Mouse (Mus musculus): ENCODE data around the gene Repin1. TPM values are rescaled to one million over a fixed set of nuclear protein-coding genes. Genes with fewer than 3 reads are reported as not detected.

Repin1 gene
- polyA plus RNA-seq, 1 experiment from 2014 or later: 44.0 TPM

Other genes with a start within 250 kb of the Repin1 start
- 26.3 and 27.4 TPM in 2 replicates for gene Krba1, start 198.3 kb upstream of the Repin1 start, polyA plus RNA-seq (2016; fragmentation: Nextera tagmentation; extraction: Ambion mirVana)
- gene Zfp467, start 148.1 kb upstream of the Repin1 start, polyA plus RNA-seq (2016; fragmentation: Nextera tagmentation; extraction: Ambion mirVana): 18.4 and 18.5 TPM in 2 replicates
- 0.28 and 0.63 TPM in 2 replicates for gene Sspo, start 145.7 kb upstream of the Repin1 start, polyA plus RNA-seq (2016; fragmentation: Nextera tagmentation; extraction: Ambion mirVana)
- 97.7 and 107 TPM in 2 replicates for gene Atp6v0e2, start 56.3 kb upstream of the Repin1 start, polyA plus RNA-seq (2016; fragmentation: Nextera tagmentation; extraction: Ambion mirVana)
- 15.6 and 20.1 TPM in 2 replicates for gene Lrrc61, start 39.1 kb upstream of the Repin1 start, polyA plus RNA-seq (2016; fragmentation: Nextera tagmentation; extraction: Ambion mirVana)
- 3.9 and 4.7 TPM in 2 replicates for gene Rarres2, start 21.1 kb upstream of the Repin1 start, polyA plus RNA-seq (2016; fragmentation: Nextera tagmentation; extraction: Ambion mirVana)
- not detected in 2 replicates for gene Gm45021, start 4.3 kb upstream of the Repin1 start, polyA plus RNA-seq (2016; fragmentation: Nextera tagmentation; extraction: Ambion mirVana)
- not detected in 2 replicates for gene Gm44965, start 58 bp downstream of the Repin1 start, polyA plus RNA-seq (2016; fragmentation: Nextera tagmentation; extraction: Ambion mirVana)
- 13.8 TPM in 2 replicates for gene Zfp775, start 8.2 kb downstream of the Repin1 start, polyA plus RNA-seq (2016; fragmentation: Nextera tagmentation; extraction: Ambion mirVana)
- 4.1 and 4.6 TPM in 2 replicates for gene AI854703, start 32.9 kb downstream of the Repin1 start, polyA plus RNA-seq (2016; fragmentation: Nextera tagmentation; extraction: Ambion mirVana)
- 0.70 and 1.1 TPM in 2 replicates for gene Gimap8, start 53.4 kb downstream of the Repin1 start, polyA plus RNA-seq (2016; fragmentation: Nextera tagmentation; extraction: Ambion mirVana)
- gene Gimap9, start 82.2 kb downstream of the Repin1 start, polyA plus RNA-seq (2016; fragmentation: Nextera tagmentation; extraction: Ambion mirVana): 2.2 and 2.5 TPM in 2 replicates
- gene Gimap4, start 90.7 kb downstream of the Repin1 start, polyA plus RNA-seq (2016; fragmentation: Nextera tagmentation; extraction: Ambion mirVana): 3.1 and 4.3 TPM in 2 replicates
- gene Gimap6, start 114.3 kb downstream of the Repin1 start, polyA plus RNA-seq (2016; fragmentation: Nextera tagmentation; extraction: Ambion mirVana): 9.6 and 11.4 TPM in 2 replicates
- 0.70 TPM in 1 of 2 replicates, not detected in the other for gene Gm28053, start 124.7 kb downstream of the Repin1 start, polyA plus RNA-seq (2016; fragmentation: Nextera tagmentation; extraction: Ambion mirVana)
- not detected in 2 replicates for gene Gimap7, start 124.7 kb downstream of the Repin1 start, polyA plus RNA-seq (2016; fragmentation: Nextera tagmentation; extraction: Ambion mirVana)
- 6.0 and 8.3 TPM in 2 replicates for gene Gimap1, start 145.2 kb downstream of the Repin1 start, polyA plus RNA-seq (2016; fragmentation: Nextera tagmentation; extraction: Ambion mirVana)
- 1.4 and 1.8 TPM in 2 replicates for gene Gimap5, start 152.3 kb downstream of the Repin1 start, polyA plus RNA-seq (2016; fragmentation: Nextera tagmentation; extraction: Ambion mirVana)
- not detected in 2 replicates for gene Gimap3, start 177.0 kb downstream of the Repin1 start, polyA plus RNA-seq (2016; fragmentation: Nextera tagmentation; extraction: Ambion mirVana)
- 19.3 and 21.2 TPM in 2 replicates for gene Tmem176a, start 247.0 kb downstream of the Repin1 start, polyA plus RNA-seq (2016; fragmentation: Nextera tagmentation; extraction: Ambion mirVana)
- gene Tmem176b, start 247.6 kb downstream of the Repin1 start, polyA plus RNA-seq (2016; fragmentation: Nextera tagmentation; extraction: Ambion mirVana): 72.6 and 82.3 TPM in 2 replicates

Measured in neural tube, embryonic 12.5 days (tissue).